Mouse (Mus musculus) thymus, postnatal 14 days (tissue): ENCODE data around the gene Pkdrej.
A peak's percentile ranks its signal among the peaks of the same experiment; 100 is the strongest.
"Not testable (repeated sequence)": the region's sequence is repeated elsewhere in the genome, so short reads cannot be mapped to it uniquely, and the experiment has no call there.

Experiments used
- DNase-seq: peaks from one replicate; pipeline ENCODE4 v3.0.0; 2021

Gene Pkdrej

GRCm38 (mm10) chr15:85821203-85822010 lies at the start of gene Pkdrej:
TSS of gene Pkdrej (minus strand) at chr15:85821734.
- DNase-seq: peak; percentile 28

GRCm38 (mm10) chr15:85867696-85868095 lies 46.2 kb upstream of the Pkdrej start:
- DNase-seq: peak; percentile 72

GRCm38 (mm10) chr15:85865913-85866312 lies 44.4 kb upstream of the Pkdrej start:
- not testable (repeated sequence) for DNase-seq

GRCm38 (mm10) chr15:85859490-85860031 lies 38.0 kb upstream of the Pkdrej start, which contains the start of gene Gtse1:
TSS of gene Gtse1 (plus strand) at chr15:85859745.
- peak; percentile 94 for DNase-seq

GRCm38 (mm10) chr15:85858980-85859489 lies 37.5 kb upstream of the Pkdrej start:
- no peak for DNase-seq

- DNase-seq: no peak
Observed at GRCm38 (mm10) chr15:85851656-85852392, 30.3 kb upstream of the Pkdrej start.

GRCm38 (mm10) chr15:85845071-85845470 lies 23.5 kb upstream of the Pkdrej start:
- DNase-seq: no peak

- DNase-seq: no peak
Observed at GRCm38 (mm10) chr15:85841796-85842360, 20.3 kb upstream of the Pkdrej start.

- DNase-seq: peak; percentile 68
Observed at GRCm38 (mm10) chr15:85840983-85841382, 19.4 kb upstream of the Pkdrej start.

- DNase-seq: no peak
Observed at GRCm38 (mm10) chr15:85836887-85837286, 15.4 kb upstream of the Pkdrej start.

- DNase-seq: peak; percentile 31
Observed at GRCm38 (mm10) chr15:85835335-85835734, 13.8 kb upstream of the Pkdrej start.

GRCm38 (mm10) chr15:85832599-85832998 lies 11.1 kb upstream of the Pkdrej start:
- no peak for DNase-seq

GRCm38 (mm10) chr15:85831954-85832590 lies 10.5 kb upstream of the Pkdrej start, which contains the start of gene Ttc38:
TSS of gene Ttc38 (plus strand) at chr15:85832306.
- DNase-seq: peak; percentile 86

- no peak for DNase-seq
Observed at GRCm38 (mm10) chr15:85829470-85829869, 7.9 kb upstream of the Pkdrej start.

GRCm38 (mm10) chr15:85828071-85828470 lies 6.5 kb upstream of the Pkdrej start:
- DNase-seq: no peak

- DNase-seq: no peak
Observed at GRCm38 (mm10) chr15:85826676-85827075, 5.1 kb upstream of the Pkdrej start.

- no peak for DNase-seq
Observed at GRCm38 (mm10) chr15:85822011-85822359, 451 bp upstream of the Pkdrej start.

GRCm38 (mm10) chr15:85813428-85813827 lies 8.1 kb downstream of the Pkdrej start:
- no peak for DNase-seq

GRCm38 (mm10) chr15:85811535-85812277 lies 9.8 kb downstream of the Pkdrej start, which contains the start of gene Cdpf1:
TSS of gene Cdpf1 (minus strand) at chr15:85811697.
- peak; percentile 99 for DNase-seq

- DNase-seq: no peak
Observed at GRCm38 (mm10) chr15:85810806-85811521, 10.6 kb downstream of the Pkdrej start.

- DNase-seq: no peak
Observed at GRCm38 (mm10) chr15:85810462-85810805, 11.1 kb downstream of the Pkdrej start.
